Mouse (Mus musculus): ENCODE data around the gene Dnm2.

Gene Dnm2

GRCm38 (mm10) chr9:21402764-21403253 lies 21.9 kb upstream of the Dnm2 start:
- H3K4me1 ChIP-seq (replicated peaks; ENCODE audit: low read depth, low read length) = peaks cover 85% of the 10 kb centered on the region
- no peak overlapping the region for H3K4me3 ChIP-seq (replicated peaks; ENCODE audit: low read length)
- no peaks in the 10 kb centered on the region for H3K9me3 ChIP-seq (ENCODE audit: low read length)
- no peaks in the 10 kb centered on the region for H3K27me3 ChIP-seq (ENCODE audit: insufficient read depth, low read length)
- no peak for TF ChIP-seq CTCF (conservative IDR thresholded peaks at IDR 0.05; ENCODE audit: low read length)
- TF ChIP-seq NANOG (IDR thresholded peaks at IDR 0.05; ENCODE audit: borderline replicate concordance, low read length) = no peak
- no peak for TF ChIP-seq POU5F1 (IDR thresholded peaks at IDR 0.05; ENCODE audit: borderline replicate concordance, low read length)
- H3K36me3 ChIP-seq (ENCODE audit: insufficient read depth, low read length) = peaks cover 98% of the 10 kb centered on the region

GRCm38 (mm10) chr9:21403745-21404144 lies 21.0 kb upstream of the Dnm2 start:
- H3K4me1 ChIP-seq (replicated peaks; ENCODE audit: low read depth, low read length) = peaks cover 80% of the 10 kb centered on the region
- H3K4me3 ChIP-seq (replicated peaks; ENCODE audit: low read length) = no peak overlapping the region
- no peaks in the 10 kb centered on the region for H3K27me3 ChIP-seq (ENCODE audit: insufficient read depth, low read length)
- TF ChIP-seq NANOG (IDR thresholded peaks at IDR 0.05; ENCODE audit: borderline replicate concordance, low read length) (no peak), CTCF (conservative IDR thresholded peaks at IDR 0.05; ENCODE audit: low read length) (no peak), POU5F1 (IDR thresholded peaks at IDR 0.05; ENCODE audit: borderline replicate concordance, low read length) (no peak)
- H3K36me3 ChIP-seq (ENCODE audit: insufficient read depth, low read length) = peaks cover 98% of the 10 kb centered on the region
- no peaks in the 10 kb centered on the region for H3K9me3 ChIP-seq (ENCODE audit: low read length)

GRCm38 (mm10) chr9:21405525-21405924 lies 19.2 kb upstream of the Dnm2 start:
- H3K9me3 ChIP-seq (ENCODE audit: low read length) = no peaks in the 10 kb centered on the region
- peaks cover 63% of the 10 kb centered on the region for H3K4me1 ChIP-seq (replicated peaks; ENCODE audit: low read depth, low read length)
- H3K27me3 ChIP-seq (ENCODE audit: insufficient read depth, low read length) = no peaks in the 10 kb centered on the region
- H3K36me3 ChIP-seq (ENCODE audit: insufficient read depth, low read length) = peaks cover 85% of the 10 kb centered on the region
- no peak overlapping the region for H3K4me3 ChIP-seq (replicated peaks; ENCODE audit: low read length)
- TF ChIP-seq CTCF (conservative IDR thresholded peaks at IDR 0.05; ENCODE audit: low read length) (no peak), NANOG (IDR thresholded peaks at IDR 0.05; ENCODE audit: borderline replicate concordance, low read length) (no peak), POU5F1 (IDR thresholded peaks at IDR 0.05; ENCODE audit: borderline replicate concordance, low read length) (no peak)

- Histone ChIP-seq H3K4me1 (replicated peaks; ENCODE audit: low read depth, low read length) (peaks cover 52% of the 10 kb centered on the region), H3K4me3 (replicated peaks; ENCODE audit: low read length) (no peak overlapping the region), H3K9me3 (ENCODE audit: low read length) (no peaks in the 10 kb centered on the region), H3K36me3 (ENCODE audit: insufficient read depth, low read length) (peaks cover 60% of the 10 kb centered on the region), H3K27me3 (ENCODE audit: insufficient read depth, low read length) (no peaks in the 10 kb centered on the region)
- no peak for TF ChIP-seq NANOG (IDR thresholded peaks at IDR 0.05; ENCODE audit: borderline replicate concordance, low read length)
- no peak for TF ChIP-seq CTCF (conservative IDR thresholded peaks at IDR 0.05; ENCODE audit: low read length)
- no peak for TF ChIP-seq POU5F1 (IDR thresholded peaks at IDR 0.05; ENCODE audit: borderline replicate concordance, low read length)
These were observed 16.8 kb upstream of the Dnm2 start for GRCm38 (mm10) chr9:21407951-21408350.

- TF ChIP-seq CTCF (conservative IDR thresholded peaks at IDR 0.05; ENCODE audit: low read length) = no peak
- TF ChIP-seq POU5F1 (IDR thresholded peaks at IDR 0.05; ENCODE audit: borderline replicate concordance, low read length) = no peak
- no peak for TF ChIP-seq NANOG (IDR thresholded peaks at IDR 0.05; ENCODE audit: borderline replicate concordance, low read length)
- no peak overlapping the region for H3K4me3 ChIP-seq (replicated peaks; ENCODE audit: low read length)
These were observed 16.1 kb upstream of the Dnm2 start for GRCm38 (mm10) chr9:21408624-21409023.

GRCm38 (mm10) chr9:21409592-21410317 lies 15.0 kb upstream of the Dnm2 start:
- Histone ChIP-seq H3K4me1 (replicated peaks; ENCODE audit: low read depth, low read length) (peaks cover 49% of the 10 kb centered on the region), H3K36me3 (ENCODE audit: insufficient read depth, low read length) (peaks cover 57% of the 10 kb centered on the region), H3K27me3 (ENCODE audit: insufficient read depth, low read length) (no peaks in the 10 kb centered on the region), H3K9me3 (ENCODE audit: low read length) (no peaks in the 10 kb centered on the region), H3K4me3 (replicated peaks; ENCODE audit: low read length) (no peak overlapping the region)
- TF ChIP-seq NANOG (IDR thresholded peaks at IDR 0.05; ENCODE audit: borderline replicate concordance, low read length) (no peak), CTCF (conservative IDR thresholded peaks at IDR 0.05; ENCODE audit: low read length) (peak; percentile 69)

More at GRCm38 (mm10) chr9:21408624-21409023, 16.1 kb upstream of the Dnm2 start:
- Histone ChIP-seq H3K4me1 (replicated peaks; ENCODE audit: low read depth, low read length) (peaks cover 49% of the 10 kb centered on the region), H3K9me3 (ENCODE audit: low read length) (no peaks in the 10 kb centered on the region), H3K36me3 (ENCODE audit: insufficient read depth, low read length) (peaks cover 57% of the 10 kb centered on the region), H3K27me3 (ENCODE audit: insufficient read depth, low read length) (no peaks in the 10 kb centered on the region)

- TF ChIP-seq CTCF (conservative IDR thresholded peaks at IDR 0.05; ENCODE audit: low read length) = no peak
- no peak for TF ChIP-seq NANOG (IDR thresholded peaks at IDR 0.05; ENCODE audit: borderline replicate concordance, low read length)
- TF ChIP-seq POU5F1 (IDR thresholded peaks at IDR 0.05; ENCODE audit: borderline replicate concordance, low read length) = no peak
- Histone ChIP-seq H3K36me3 (ENCODE audit: insufficient read depth, low read length) (peaks cover 56% of the 10 kb centered on the region), H3K4me3 (replicated peaks; ENCODE audit: low read length) (peak within 1 kb of the TSS; percentile 95), H3K4me1 (replicated peaks; ENCODE audit: low read depth, low read length) (peaks cover 44% of the 10 kb centered on the region), H3K9me3 (ENCODE audit: low read length) (no peaks in the 10 kb centered on the region), H3K27me3 (ENCODE audit: insufficient read depth, low read length) (no peaks in the 10 kb centered on the region)
These were observed 12.8 kb upstream of the Dnm2 start, which contains the start of gene Qtrt1 for GRCm38 (mm10) chr9:21411669-21412550. Gene Qtrt1 (plus strand): TSS chr9:21411837.

GRCm38 (mm10) chr9:21417866-21418265 lies 6.8 kb upstream of the Dnm2 start:
- H3K4me1 ChIP-seq (replicated peaks; ENCODE audit: low read depth, low read length) = peaks cover 76% of the 10 kb centered on the region
- no peaks in the 10 kb centered on the region for H3K9me3 ChIP-seq (ENCODE audit: low read length)
- TF ChIP-seq POU5F1 (IDR thresholded peaks at IDR 0.05; ENCODE audit: borderline replicate concordance, low read length) = no peak
- TF ChIP-seq NANOG (IDR thresholded peaks at IDR 0.05; ENCODE audit: borderline replicate concordance, low read length) = no peak
- TF ChIP-seq CTCF (conservative IDR thresholded peaks at IDR 0.05; ENCODE audit: low read length) = no peak
- H3K36me3 ChIP-seq (ENCODE audit: insufficient read depth, low read length) = peaks cover 87% of the 10 kb centered on the region
- no peaks in the 10 kb centered on the region for H3K27me3 ChIP-seq (ENCODE audit: insufficient read depth, low read length)
- 0 out of 2 replicates have a peak overlapping the region, but pooled peaks have one; percentile 32 for H3K4me3 ChIP-seq (replicated peaks; ENCODE audit: low read length)

Measured in E14TG2a.4 (cell line).